Mouse (Mus musculus): ENCODE results near the gene Acbd6.
A peak's percentile ranks its signal among the peaks of the same experiment; 100 is the strongest.

Acbd6 gene

DNA sequence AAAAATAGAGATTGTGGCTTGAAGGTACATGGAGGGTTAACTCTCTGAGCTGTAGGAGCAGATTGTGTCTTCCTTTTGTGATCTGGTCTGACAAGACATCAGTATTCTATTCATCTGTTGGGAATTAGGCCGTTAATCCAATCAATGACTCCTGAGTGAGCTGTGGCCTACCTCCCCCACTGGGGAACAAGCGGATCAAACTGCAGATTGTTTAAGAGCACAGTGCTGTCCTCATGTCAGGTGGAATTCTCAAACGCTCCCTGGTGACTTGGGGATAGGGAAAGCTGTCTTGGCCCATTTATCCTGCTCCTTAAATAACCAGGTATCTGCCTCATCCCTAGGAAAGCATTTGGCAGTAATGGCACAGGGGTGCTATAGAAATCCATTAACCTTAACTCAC lies 97.0 kb downstream of the Acbd6 start:
- no peak for DNase-seq

DNA sequence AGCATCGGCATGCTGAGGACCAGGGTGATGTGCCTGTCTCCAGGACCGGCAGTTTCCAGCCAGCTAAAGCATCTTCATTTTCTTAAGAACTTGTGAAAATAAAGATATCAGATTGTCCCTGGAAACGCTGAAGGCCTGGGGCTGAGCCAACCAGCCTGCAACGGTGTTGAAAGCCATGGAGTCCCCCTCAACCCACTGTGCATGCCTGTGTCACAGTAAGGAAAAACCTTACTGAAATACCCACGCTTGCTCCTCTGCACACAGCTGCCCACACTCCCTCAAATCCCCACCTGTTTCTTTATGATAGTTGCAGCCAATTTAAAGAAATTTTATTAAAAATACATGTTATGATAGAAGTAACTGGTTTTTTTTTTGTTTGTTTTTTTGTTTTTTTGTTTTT lies 98.4 kb downstream of the Acbd6 start:
- DNase-seq = no peak

DNA sequence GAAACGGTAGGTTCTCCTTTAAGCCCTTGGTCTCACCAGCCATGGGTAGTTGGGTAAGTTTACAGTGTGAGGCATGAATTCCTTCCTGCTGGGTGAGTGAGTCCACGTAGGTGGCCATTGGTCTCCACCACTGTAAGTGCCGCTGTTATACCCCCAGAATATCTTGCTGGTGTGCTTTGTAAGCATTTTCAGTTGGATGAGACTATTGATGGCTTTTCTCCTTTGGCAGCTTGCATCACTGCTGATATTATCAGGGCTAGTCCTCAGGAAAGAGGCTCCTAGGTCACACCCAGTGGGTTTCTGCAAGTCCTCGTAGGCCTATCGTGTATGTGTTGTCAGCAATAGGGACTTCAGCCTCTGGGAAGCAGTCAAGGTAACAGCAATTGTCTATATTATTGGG lies 106.1 kb downstream of the Acbd6 start:
- DNase-seq = no peak

DNA sequence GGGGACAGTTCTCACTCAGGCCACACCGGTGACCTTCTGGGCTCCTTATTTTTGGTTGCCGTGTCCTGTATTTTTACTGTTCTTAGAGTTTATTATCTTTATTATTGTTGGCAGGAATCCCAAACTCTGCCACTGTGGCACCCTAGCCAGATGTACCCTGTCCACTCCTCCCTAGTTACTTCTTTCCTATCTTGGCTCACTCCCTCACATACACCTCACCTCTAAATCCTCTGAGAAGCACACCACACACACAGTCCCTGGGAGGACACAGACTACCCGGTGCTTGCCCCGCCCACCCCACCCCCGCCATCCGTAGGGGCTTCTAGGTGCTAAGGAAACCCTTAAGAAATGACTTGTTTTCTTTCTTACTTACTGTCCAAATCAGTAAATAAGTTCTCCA lies 117.7 kb downstream of the Acbd6 start:
- DNase-seq = no peak

DNA sequence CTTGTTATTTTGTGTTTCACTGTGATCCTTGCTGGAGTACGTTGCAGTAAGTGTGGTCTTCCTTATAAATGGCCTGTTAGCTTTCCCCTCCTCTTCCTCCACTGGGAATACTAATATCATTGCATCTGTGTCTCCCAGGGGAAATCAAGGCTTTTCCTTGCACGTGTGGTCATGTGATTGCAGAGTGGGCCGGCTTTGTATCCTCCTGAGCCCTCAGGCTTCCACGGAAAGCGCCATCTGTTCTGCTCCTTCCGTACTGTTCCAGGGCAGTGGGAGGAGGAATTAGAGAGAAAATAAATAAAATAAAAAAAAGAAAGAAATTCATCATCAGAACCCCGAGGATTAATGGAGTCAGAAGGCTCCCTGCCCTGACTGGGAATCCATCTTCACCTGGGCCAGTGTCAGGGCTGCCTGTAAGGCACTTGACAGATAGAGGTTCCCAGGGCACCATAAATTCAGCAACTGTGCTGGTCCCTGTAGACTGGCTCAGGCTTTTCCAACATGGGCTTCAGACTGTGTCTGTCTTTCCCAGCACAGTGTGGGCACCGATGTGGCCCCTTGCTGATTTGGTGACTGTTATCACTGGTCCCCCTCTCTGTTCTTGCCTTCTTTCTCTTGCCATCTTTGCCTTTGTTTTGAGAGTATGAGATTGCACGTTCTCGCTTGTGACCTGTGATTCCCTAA lies 123.3 kb downstream of the Acbd6 start:
- DNase-seq = no peak

DNA sequence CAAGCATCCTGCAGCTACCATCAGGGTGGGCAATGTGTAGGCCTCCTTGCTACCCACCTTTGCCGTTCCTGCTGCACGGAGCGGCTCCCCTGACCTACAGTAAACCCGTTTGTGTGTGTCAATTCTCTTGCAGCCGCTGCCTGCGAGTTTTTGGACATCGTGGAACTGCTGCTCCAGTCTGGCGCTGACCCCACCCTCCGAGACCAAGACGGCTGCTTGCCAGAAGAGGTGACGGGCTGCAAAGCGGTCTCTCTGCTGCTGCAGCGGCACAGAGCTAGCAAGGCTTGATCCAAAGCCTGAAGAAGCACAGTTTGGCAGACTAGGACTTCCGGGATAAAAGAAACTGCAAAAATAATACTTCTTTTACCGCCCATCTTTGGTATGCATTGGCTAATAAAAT lies 128.9 kb downstream of the Acbd6 start:
- DNase-seq = no peak

DNA sequence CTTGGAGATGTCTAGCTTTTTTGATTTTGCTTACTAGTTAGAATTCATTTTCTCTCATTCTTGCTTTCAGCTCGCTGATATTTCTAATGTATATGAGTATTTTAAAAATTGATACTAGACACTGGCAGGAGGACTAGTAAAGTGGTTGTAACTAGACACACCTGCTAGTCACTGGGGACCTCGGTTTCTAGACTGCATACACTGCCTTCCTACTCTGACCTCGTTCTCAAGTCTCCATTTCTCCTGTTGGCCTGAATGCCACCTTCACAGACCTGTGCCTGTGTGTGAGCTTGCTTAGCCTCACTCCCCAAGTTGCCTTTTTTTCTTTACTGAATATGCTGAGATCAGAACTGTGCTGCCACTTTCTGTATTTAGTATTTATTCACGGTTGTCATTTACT lies 131.2 kb downstream of the Acbd6 start:
- no peak for DNase-seq

DNA sequence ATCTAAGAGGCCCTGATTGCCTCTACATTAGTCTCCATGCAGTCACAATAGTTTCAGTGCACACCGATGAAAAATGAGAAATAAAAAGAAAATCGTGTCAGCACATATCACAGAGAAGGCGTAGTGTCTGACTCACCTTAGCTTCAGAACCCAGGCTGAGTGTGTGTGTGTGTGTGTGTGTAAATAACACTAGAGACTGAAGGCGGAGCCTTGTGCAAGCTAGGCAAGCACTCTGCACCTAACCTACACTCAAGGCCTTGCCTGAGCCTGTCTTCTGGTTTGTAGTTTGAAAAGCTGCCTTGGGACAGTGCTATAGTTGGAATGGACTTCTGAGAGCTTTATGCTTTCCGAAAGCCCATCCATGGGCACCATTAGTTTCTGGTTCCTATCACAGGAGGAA lies 131.6 kb downstream of the Acbd6 start:
- DNase-seq = no peak

DNA sequence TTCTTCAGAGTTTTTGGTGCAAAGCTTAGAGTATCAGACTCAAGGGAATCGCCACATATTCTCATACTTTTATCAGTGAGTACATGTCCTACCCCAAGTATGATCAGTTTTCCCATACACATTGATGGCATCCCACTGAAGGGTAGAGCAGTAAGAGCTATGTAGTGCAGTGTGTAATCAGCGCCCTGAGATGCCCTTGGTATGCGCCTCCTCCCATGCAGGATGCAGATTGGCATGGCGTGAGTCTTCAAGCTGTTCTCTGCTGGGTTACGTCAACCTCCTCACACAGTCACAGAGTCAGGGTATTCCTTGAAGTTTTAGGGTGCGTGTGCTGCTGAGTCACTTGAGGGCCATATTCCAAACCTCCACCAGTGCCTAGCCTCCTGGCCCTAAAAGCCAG lies 134.3 kb downstream of the Acbd6 start:
- DNase-seq = no peak

DNA sequence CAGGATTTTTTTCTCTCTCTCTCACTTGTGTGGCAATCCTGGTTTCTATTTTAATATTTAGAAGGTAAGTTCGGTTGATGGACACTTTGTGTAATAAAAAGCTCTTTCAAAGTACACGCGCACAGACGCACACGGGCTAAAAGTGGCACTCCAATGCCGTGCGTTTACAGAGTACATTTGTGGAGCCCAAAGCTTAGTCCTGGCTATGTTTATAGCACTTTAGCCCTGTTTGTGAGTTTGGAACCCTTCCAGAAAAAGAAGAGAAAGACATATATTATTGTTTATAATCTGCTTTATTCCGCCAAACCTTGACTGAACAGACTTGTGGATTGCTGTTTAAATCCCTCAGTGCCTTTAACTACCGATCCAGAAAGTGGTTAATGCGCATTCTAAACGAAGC lies 135.1 kb downstream of the Acbd6 start:
- DNase-seq = no peak

DNA sequence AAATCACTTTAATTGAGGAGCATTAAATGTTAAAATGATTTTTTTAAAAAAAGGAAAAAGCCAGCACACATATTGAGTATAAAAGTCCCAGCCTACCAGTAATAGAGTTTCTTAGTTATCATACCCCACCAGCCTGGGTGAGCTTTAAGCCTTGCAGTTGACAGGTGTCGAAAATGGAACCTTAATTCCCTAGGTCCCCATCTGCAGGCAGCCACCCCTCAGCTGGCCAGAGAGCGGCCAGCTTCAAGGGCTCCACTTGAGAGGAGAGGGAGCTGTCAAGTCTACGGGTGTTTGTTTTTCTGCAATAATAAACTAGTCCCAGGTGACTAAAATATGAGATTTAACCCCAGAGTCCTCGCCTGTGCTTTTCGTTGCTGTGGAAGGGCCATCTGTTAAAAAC lies 135.5 kb downstream of the Acbd6 start:
- no peak for DNase-seq

DNA sequence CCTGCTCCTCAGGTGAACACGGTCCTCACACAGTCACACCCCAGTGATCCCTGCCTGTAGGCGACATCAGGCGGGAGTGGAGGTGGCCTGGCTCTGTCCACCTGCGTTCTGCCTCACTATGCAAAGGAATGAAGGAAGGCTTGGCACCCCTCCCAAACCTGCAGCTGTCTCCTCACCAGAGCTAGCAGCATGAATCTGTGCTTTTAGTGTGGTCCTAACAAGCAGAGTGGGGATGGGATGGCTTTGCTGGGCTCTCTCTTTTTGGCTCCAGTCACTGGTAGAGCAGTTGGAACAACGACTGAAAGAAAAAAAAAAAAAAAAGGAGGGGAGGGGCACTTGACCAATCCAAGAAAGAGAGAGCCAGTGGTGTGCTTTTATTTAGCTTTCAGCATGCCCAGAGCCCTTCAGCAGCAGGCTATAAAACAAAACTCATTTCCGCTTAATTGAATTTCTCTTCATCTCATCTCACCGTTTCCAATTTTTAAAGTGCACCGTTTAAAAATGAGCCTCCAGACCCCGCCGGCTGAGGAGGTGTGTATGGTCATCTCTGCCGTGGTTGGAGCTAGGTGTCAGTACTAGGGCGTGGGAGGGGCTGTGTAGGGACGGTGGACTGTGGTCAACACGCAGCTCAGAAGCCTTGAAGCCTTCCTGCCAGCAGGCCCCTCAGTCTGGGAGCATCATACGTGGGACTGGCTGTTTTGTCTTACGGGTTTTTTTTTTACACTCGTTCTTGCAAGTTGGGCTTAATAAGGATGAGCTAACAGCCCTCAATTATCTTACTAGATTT lies 140.6 kb downstream of the Acbd6 start:
- peak; percentile 53 to 59 for DNase-seq

DNA sequence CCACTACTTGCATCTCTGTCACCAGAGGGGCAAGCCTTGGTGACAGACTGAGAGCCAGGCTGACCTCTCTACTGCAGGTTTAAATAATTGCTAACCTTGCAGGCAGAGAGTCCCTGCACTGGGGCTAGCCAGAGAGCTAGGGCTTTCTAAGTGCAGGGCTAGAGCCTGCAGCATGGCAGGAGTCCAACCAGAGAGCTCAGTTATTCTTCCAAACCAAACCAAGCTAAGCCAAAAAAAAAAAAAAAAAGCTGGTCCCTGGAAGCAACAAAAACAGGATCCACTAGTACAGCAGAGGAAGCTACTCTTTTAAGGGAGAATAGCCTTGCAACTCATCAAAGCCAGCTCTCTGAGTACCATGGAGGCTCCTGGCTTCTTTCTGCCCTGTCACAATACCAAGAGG lies 143.0 kb downstream of the Acbd6 start:
- DNase-seq = no peak

DNA sequence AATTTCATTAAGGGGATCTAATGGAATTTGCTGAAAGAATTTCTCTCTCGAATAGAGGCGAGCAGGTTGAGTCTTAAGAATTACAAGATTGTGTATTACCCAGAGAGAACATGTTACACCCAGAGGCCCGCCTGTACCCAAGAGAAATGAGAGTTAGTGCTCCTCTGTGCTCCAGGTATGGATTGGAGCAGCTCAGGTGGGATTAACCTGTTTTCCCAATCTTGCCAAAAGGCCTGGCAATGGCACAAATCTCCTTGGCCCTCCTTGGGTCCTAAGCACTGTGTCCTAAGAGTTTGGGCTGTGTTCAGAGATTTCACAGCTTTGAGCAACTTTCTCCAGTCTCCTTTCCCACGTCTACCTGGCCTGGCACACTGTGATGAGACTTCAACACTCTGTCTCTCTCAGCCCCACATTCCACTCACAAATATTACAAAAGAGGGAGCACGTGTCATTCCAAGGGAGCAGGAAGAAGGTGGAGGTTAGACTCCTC lies 145.3 kb downstream of the Acbd6 start:
- no peak for DNase-seq

DNA sequence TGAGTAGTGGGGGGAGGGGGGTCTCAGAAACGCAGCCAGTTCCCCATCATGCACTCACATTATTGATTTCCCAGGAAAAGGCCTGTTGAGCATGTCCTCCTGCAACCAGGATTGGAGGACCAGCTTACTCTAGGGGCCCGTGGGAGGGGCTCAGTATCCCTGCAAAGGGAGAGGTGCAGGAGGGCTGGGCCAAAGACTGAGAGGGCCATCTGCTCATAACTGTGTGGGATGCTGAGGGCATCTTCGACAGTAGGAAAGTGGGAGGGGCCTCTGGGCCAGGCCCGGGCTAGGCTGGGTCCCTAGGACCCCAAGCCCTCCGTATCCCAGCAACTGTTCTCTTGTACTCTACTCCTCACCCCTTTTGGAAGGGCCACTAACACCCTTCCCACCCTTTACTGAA lies 146.3 kb downstream of the Acbd6 start:
- DNase-seq = no peak

DNA sequence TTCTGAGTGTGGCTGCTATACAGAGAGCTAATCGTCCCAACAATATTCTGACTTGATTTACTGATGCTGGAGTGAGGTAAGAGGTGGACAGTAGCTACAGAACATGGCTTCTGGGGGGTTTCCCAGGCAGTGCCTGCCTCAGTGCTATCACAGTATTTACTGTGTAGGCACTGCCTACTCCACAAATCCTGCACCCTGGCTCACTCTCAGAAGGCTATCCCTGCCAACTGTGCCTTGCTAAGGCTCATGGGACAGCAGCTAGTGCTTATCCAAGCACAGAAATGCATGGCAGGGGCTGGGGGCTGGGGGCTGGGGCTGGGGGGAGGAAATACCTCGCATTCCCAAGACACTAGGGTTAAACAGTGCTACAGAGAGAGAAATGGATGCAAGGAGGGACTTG lies 155.4 kb downstream of the Acbd6 start:
- DNase-seq = no peak

DNA sequence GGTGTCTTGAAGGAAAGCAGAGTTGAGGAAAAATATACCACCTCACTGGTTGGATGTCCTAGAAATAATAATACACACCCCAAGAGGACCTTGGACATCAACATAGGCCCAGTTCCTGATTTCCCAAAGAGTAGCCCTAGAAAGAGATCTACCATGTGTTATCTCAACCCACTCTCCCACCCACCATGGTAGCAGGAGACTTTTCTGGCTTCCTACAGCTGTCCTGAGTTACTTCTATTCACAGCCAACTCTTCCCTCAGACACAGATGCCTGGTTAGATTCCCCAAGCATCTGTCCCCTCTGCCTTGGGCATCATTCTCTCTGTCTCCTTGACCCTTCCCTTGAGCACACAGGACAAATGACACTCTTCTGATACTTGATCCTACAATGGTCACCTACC lies 157.4 kb downstream of the Acbd6 start:
- no peak for DNase-seq

DNA sequence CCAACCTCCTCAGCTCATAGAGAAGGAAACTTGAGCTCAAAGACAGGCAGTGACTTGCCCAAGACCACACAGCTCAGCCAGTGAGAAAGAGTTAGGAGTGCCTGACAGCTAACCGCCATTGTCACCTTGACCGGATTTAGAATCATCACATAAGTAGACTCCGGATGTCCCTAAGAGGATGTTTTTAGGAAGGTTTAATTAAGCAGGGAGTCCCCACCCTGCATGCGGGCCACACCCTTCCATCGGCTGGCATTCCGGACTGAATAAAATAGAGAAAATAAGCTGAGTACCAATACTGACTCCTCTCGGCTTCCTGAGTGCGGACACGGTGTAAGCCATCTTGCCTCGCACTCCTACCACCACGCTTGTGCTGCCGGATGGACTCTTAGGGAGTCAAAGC lies 159.4 kb downstream of the Acbd6 start:
- no peak for DNase-seq

DNA sequence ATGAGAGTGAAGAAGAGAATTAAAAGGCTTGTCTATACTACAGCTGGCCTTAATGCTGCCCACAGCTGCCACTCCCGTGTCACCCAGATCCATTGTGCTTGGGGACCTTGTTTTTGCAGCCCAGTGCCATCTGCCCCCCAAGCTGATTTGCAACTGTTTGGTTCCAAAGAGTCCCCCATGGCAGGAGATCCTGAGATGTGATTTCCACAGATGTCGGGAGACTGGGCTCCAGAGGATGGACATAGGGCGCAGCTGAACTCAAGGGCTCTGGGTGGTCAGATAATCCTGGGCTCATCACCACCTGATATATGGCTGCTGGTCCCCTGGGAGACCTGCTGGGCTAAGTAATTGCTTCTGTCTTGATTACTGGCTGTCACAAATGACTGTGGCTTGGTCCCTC lies 160.9 kb downstream of the Acbd6 start:
- no peak for DNase-seq

DNA sequence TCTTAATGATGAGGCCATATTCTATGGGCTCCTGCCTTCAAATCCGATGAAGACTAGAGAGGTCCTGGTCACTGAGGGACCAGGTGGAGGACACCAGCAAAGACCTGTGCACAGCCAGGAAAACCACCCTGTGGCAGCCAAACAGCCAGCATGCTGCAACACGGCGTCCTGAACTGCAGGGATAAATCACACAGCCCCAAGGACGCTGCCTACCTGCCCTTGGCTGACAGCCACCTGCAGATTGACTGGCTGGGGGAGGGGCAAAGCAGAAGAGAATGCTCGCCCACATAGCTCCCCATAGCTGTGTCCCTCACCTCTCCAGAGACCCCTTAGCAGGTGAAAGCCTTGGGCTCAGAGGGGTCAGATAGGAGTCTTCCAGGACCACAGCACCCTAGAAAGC lies 162.1 kb downstream of the Acbd6 start:
- no peak for DNase-seq

DNA sequence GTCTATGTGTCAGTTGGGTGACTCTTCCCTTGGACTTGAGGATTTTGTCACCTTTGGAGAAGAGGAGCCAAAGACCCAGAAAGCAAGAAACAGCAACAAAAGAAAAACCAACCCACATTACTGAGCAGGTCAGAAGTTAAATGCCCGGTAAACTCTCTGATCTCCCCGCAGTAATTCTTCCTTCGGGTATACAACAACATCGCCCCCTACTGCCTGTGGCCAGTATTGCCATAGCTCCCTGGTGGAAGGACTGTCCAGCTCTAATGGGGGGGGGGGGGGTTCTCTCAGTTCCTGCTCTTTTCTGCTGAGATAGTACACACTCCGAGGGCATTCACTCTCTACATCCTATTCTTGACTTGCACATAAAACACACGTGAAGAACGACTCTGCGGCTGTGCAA lies 163.5 kb downstream of the Acbd6 start:
- DNase-seq = peak; percentile 60

DNA sequence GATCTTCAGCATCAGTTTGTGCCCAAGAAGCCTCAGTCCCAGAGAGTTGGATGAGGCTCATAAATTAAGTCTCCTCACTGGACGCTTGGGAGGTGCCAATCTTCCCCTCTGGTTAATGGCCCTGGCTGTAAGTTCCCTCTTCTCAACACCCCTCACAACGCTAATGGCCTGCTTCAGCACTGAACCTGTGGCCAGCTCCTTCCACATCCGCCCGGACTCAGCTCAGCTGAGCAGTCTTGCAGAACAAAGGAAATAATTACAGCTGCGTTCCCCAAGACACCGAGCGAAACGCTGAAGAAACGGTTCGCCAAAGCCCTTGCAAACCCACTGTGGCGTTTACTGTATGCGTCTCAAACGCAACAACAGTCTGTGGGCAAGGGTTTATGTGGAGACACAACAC lies 164.3 kb downstream of the Acbd6 start:
- no peak for DNase-seq

DNA sequence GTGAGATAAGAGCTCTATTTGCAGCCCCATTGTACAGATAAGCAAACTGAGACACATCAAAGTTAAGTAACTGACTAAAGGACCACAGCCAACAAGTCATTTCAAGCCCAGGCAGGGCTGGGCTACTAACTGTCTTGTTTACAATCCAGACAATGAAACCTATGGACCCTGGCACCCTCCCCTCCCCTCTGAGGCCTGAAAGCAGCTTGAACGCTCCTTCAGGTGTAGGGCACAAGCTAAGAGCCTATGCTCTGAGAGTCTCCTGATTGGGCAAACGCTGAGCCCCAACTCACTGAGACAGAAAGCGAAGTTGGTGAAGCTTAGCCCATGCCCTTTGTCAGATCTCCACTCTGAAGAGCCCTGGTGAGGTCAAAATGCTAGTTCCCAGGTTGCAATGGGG lies 166.4 kb downstream of the Acbd6 start:
- no peak for DNase-seq

DNA sequence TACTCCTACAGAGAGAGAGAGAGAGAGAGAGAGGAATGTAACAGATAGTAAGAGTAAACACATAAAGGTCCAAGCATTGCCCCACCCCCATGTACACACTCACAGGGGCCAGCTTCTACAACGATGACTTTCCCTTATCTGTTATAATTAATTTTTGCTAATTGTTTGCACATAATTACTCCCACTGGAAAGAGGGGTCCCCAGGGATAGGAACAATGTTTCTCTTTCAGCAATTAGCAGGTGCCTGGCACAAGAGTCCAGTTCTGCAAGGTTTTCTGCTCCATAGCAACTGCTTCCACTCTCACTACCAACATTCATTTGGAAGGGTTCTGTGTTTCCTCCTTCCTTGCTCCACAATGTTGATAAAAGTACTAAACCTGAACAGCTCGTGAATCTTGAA lies 168.0 kb downstream of the Acbd6 start:
- DNase-seq = no peak

DNA sequence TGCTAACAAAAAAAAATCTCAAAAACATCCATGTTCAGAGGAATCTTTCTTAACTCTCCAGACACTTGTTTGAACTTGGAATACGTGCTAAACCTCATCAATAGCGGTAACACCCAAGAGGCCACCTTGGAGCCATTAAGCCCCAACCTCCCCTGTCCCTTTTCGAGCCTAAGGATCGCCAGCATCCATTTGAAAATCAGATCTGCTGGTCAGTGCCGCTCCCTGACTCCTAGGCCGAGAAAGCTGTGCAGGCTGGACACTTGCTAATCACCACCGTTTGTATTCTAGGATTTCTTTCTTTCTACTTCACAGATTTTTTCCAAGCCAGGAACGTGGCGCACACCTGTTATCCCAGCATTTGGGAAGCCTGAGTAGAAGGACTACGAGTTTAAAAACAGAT lies 169.9 kb downstream of the Acbd6 start:
- DNase-seq = no peak
